Mouse (Mus musculus) ovary, adult 10 weeks (tissue): ENCODE measurements around the gene Klhdc9. TPM values are rescaled to one million over a fixed set of nuclear protein-coding genes. Genes with fewer than 3 reads are reported as not detected.

Experiments used
- polyA plus RNA-seq: library from polyadenylated mRNA; stranded (reverse); fragments of 350-450 nt; fragmentation: Illumina TruSeq; extraction: RNeasy Lipid Tissue Mini Kit (QIAGEN cat#74804); gene quantifications from one replicate; pipeline ENCODE4 v1.2.3, GENCODE M21; 2014

The Klhdc9 gene
- polyA plus RNA-seq: 0.40 TPM

DNA sequence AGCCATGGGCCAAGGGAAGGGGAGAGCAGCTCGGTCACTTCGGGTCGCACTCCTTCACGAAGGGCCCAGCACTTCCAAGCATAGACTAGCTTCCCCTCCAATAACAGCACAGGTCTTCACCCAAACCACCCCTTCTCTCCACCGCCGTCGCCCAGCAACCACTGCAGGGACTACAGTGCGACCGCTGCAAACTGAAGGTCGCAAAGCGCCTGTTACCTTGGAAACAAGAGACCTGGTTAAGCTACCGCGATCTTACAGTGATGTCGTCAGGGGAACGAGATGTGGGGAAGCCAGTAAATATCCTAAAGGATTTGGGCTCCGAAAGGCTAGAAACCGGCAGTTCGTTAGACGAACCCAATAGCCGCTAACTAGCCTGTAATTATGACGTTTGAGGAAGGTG lies at the start of gene Klhdc9:
Klhdc9 (minus strand) TSS at position 143 of the 400 bp plus-strand sequence.

DNA sequence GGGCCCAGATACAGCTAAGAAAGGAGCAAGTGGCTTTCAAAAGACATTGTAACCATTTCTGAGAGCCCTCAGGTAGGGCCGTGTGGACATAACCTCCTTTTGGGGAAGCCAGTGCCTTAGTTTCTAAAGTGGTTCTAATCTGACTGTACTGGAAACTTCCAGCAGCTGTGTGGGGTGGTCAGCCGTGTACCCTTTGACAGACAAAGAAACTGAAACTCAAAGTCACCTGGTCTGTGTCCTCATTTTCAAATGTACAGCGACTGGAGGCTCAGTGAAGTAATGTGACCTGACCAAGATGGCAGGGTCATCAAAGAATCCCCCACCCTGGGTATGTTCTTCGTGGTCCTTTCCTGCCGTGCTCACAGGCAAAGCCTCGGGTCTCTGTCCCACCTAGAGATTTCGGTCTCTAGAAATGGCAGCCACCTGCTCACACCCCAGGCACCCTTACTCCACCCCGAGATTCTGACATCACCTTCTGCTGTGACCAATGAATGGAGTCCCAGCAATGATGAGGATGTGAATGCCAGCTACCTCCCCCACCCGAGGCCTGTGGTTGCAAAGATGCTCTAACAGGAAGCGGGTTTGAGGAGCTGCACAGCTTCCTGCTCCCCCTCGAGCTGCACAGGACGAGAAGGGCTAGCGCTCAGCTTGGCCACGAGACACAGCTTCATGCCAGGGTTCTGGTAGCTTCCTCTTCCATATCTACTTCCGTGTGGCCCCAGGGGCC lies 27.9 kb upstream of the Klhdc9 start, which contains the start of gene Arhgap30:
Arhgap30 (plus strand) TSS at position 579 of the 727 bp plus-strand sequence.

DNA sequence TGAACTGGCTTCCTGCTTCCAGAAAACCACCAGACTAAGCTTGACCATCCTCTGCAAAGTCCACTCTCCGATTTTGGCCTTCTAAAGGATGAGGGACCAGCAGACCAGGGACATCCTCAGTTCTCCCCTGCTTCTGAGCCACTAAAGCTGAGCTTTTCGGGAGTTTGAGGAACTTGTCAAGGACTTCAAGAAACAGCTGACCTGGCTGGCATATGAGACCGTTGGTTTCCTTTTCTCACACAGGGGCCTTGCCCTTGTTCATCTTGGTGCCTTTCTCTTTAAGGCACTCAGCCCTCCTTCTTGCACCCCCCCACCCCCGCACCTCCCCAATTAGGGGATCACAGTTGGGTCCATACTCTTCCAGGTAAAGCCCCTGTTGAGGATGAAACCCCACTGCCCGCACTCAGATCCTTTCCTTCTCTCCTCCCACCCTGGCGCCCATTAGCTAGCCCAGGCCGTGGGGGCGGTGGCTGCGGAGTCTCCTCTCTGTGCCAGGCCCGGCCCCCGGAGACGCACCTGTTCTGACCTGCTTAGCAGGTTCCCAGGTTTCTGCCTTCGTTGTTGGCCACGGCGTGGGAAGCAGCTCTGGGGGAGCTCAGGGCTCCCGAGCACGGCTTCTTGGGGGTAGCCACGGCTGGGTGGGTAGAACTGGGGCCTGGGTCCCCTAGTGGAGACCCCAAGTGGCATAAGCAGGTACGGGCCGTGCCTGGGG lies 9.4 kb upstream of the Klhdc9 start, which contains the start of gene Nectin4:
Nectin4 (plus strand) TSS at position 255 of the 712 bp plus-strand sequence.

DNA sequence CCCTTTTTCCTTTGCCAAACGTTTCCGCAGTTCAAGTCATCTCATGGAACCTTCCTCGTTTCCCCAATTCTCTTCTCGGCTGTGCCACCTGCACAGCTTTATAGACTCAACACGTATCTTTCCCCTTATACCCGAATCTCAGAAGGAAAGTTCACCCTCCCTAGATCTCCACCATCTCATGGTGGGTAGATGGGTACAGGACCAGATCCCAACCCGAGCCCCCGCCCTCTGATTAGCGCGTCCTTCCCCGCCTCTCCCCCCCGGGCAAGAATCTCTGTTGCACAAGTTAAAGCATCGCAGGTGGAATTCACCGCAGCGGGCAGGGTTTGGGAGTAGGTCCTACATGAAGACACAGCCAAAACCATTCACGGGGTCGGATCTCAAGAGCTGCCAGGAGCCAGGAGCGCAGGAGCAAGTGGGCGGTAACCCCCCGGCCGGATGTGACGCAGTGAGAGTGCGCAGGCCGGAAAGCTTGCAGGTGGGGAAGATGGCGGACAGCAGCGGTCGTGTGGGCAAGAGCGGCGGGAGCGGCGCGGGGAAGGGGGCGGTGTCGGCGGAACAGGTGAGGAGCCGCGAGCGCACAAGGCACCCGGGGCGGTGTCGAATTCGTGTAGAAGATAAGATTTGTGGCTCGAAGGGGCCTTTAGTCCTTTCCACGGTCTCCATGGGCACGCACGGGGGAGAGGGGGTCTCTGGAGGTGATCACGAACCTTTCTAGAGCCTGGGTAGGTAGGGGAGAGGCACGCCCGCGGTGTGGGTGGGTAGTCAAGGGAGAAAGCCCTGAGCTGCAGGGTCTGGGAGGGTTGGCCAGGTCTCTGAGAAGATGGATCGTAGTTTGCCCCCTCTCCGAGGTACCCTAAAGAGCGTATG lies 15.1 kb downstream of the Klhdc9 start, which contains the start of the genes Nit1 and Pfdn2:
Nit1 (minus strand) TSS at position 422 of the 870 bp plus-strand sequence.
Pfdn2 (plus strand) TSS at position 446 of the 870 bp plus-strand sequence.

DNA sequence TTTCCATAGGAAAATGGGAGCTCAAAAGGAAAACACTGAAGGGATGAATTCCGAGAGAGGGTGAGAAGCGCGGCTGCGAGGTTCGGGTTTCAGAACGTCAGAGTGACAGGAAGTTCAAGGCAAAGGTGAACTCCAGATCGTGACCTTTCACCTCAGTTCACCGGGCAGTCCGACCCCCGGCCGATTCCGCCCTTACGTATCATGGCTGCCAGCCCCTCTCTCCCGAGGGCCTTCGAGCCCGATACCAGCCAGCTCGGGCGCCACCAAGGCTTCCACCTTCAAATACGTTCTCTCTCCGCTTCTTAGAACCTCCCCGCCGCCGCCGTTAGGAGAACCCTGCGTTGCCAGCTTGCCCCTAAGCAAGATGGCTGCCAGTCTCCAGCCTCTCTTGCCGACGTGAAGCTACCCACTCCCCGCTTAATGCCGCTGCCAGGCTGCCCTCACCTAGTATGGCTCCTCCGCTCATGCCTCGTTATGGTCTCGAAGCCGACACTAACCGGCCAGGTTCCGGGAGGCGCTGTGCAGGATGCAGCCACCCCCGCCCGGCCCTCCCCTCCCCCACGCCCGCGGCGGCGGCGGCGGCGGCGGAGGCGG lies 31.7 kb downstream of the Klhdc9 start, which contains the start of gene Dedd:
Dedd (plus strand) TSS at position 307 of the 594 bp plus-strand sequence.

Other genes starting within 250 kb of the Klhdc9 start
- gene Cfap126, start 246.9 kb downstream of the Klhdc9 start, polyA plus RNA-seq: 5.6 TPM
- gene Sdhc, start 210.2 kb downstream of the Klhdc9 start, polyA plus RNA-seq: 34.2 TPM
- gene Mpz, start 210.1 kb downstream of the Klhdc9 start, polyA plus RNA-seq: not detected
- gene Pcp4l1, start 164.5 kb downstream of the Klhdc9 start, polyA plus RNA-seq: 49.2 TPM
- not detected for gene Nr1i3, start 146.8 kb downstream of the Klhdc9 start, polyA plus RNA-seq
- 4.0 TPM for gene Tomm40l, start 138.3 kb downstream of the Klhdc9 start, polyA plus RNA-seq
- gene Apoa2, start 135.7 kb downstream of the Klhdc9 start, polyA plus RNA-seq: not detected
- gene Fcer1g, start 126.4 kb downstream of the Klhdc9 start, polyA plus RNA-seq: 46.0 TPM
- gene Adamts4, start 110.4 kb downstream of the Klhdc9 start, polyA plus RNA-seq: 5.0 TPM
- gene Ndufs2, start 109.4 kb downstream of the Klhdc9 start, polyA plus RNA-seq: 37.5 TPM
- 6.0 TPM for gene B4galt3, start 90.5 kb downstream of the Klhdc9 start, polyA plus RNA-seq
- 4.1 TPM for gene Ppox, start 79.6 kb downstream of the Klhdc9 start, polyA plus RNA-seq
- 24.1 TPM for gene Usp21, start 72.8 kb downstream of the Klhdc9 start, polyA plus RNA-seq
- gene Ufc1, start 65.8 kb downstream of the Klhdc9 start, polyA plus RNA-seq: 64.0 TPM
- gene Dedd, start 31.7 kb downstream of the Klhdc9 start, polyA plus RNA-seq: 16.5 TPM
- gene Nit1, start 15.2 kb downstream of the Klhdc9 start, polyA plus RNA-seq: 10.9 TPM
- gene Pfdn2, start 15.1 kb downstream of the Klhdc9 start, polyA plus RNA-seq: 27.6 TPM
- gene Nectin4, start 9.3 kb upstream of the Klhdc9 start, polyA plus RNA-seq: 0.31 TPM
- gene Arhgap30, start 28.2 kb upstream of the Klhdc9 start, polyA plus RNA-seq: 4.2 TPM
- 1.1 TPM for gene Usf1, start 50.5 kb upstream of the Klhdc9 start, polyA plus RNA-seq
- gene Tstd1, start 58.1 kb upstream of the Klhdc9 start, polyA plus RNA-seq: not detected
- gene F11r, start 76.7 kb upstream of the Klhdc9 start, polyA plus RNA-seq: 48.9 TPM
- 2.9 TPM for gene Alyref2, start 142.7 kb upstream of the Klhdc9 start, polyA plus RNA-seq
- not detected for gene Itln1, start 174.5 kb upstream of the Klhdc9 start, polyA plus RNA-seq
- 0.91 TPM for gene Cd244a, start 198.4 kb upstream of the Klhdc9 start, polyA plus RNA-seq
- gene Ly9, start 246.6 kb upstream of the Klhdc9 start, polyA plus RNA-seq: 9.5 TPM